Mouse (Mus musculus) heart, embryonic 10.5 days (tissue): Measurements from ENCODE around the gene Atxn1l. TPM values are rescaled to one million over a fixed set of nuclear protein-coding genes. Genes with fewer than 3 reads are reported as not detected.

Experiments used
- DNase-seq: peaks from one replicate; pipeline ENCODE4 v3.0.0-alpha.2; 2017; ENCODE audit warnings: low spot score
- H3K27ac ChIP-seq: fragments of 300-500 bp; sonication (generic); 2 replicates; pipeline ENCODE4 v1.5.1; 2016; ENCODE audit warnings: mild to moderate bottlenecking
- H3K27me3 ChIP-seq: fragments of 300-500 bp; sonication (generic); 2 replicates; pipeline ENCODE4 v1.6.1; 2016; ENCODE audit warnings: mild to moderate bottlenecking; ENCODE audit not compliant: poor library complexity, insufficient read depth, severe bottlenecking
- H3K36me3 ChIP-seq: fragments of 300-500 bp; sonication (generic); 2 replicates; pipeline ENCODE4 v1.6.1; 2016; ENCODE audit warnings: mild to moderate bottlenecking, moderate library complexity
- H3K4me1 ChIP-seq: fragments of 300-500 bp; sonication (generic); 2 replicates; pipeline ENCODE4 v1.6.1; 2016; ENCODE audit warnings: mild to moderate bottlenecking
- H3K4me3 ChIP-seq: fragments of 300-500 bp; sonication (generic); 2 replicates; pipeline ENCODE4 v1.5.1; 2016; ENCODE audit warnings: mild to moderate bottlenecking, moderate library complexity
- H3K9me3 ChIP-seq: fragments of 300-500 bp; sonication (generic); 2 replicates; pipeline ENCODE4 v1.6.1; 2016; ENCODE audit warnings: mild to moderate bottlenecking, moderate library complexity
- WGBS: fragments of 180-500 bp; shearing (Covaris S2); methylation state at CpG from one replicate; pipeline ENCODE4 v1.1.7; 2016; 5-methylcytosine and 5-hydroxymethylcytosine counted together
- polyA plus RNA-seq: library from polyadenylated mRNA; unstranded; fragments of >200 nt; fragmentation: Nextera tagmentation; extraction: Ambion mirVana; gene quantifications from 2 replicates; pipeline ENCODE4 v1.2.1, GENCODE M21; 2016

Atxn1l gene
- polyA plus RNA-seq, 1 experiment from 2014 or later = 6.1 TPM

- no peaks in the 10 kb centered on the region for H3K9me3 ChIP-seq
- H3K4me3 ChIP-seq = no peak overlapping the region
- H3K27ac ChIP-seq = no peak overlapping the region
- H3K36me3 ChIP-seq = peaks cover 54% of the 10 kb centered on the region
- 94% methylated on average over 4 of the region's 4 CpGs for WGBS
- H3K4me1 ChIP-seq = peaks cover 22% of the 10 kb centered on the region
- no peaks in the 10 kb centered on the region; the same call in 1 of the 2 replicates for H3K27me3 ChIP-seq
- DNase-seq = peak; percentile 14
These were observed 29.6 kb downstream of the Atxn1l start for GRCm38 (mm10) chr8:109707921-109708320.

GRCm38 (mm10) chr8:109706874-109707237 is 30.7 kb downstream of the Atxn1l start:
- WGBS = 32% methylated on average over 2 of the region's 2 CpGs
- peaks cover 4% of the 10 kb centered on the region; the same call in 1 of the 2 replicates for H3K27me3 ChIP-seq
- peak overlapping the region; percentile 97 for H3K4me3 ChIP-seq
- H3K9me3 ChIP-seq = no peaks in the 10 kb centered on the region
- peaks cover 43% of the 10 kb centered on the region for H3K36me3 ChIP-seq
- peak; percentile 87 for DNase-seq
- peaks cover 22% of the 10 kb centered on the region for H3K4me1 ChIP-seq
- H3K27ac ChIP-seq = no peak overlapping the region

- peak; percentile 87 for DNase-seq
- 2% methylated on average over 30 of the region's 30 CpGs for WGBS
These were observed 31.3 kb downstream of the Atxn1l start for GRCm38 (mm10) chr8:109706076-109706873.

GRCm38 (mm10) chr8:109705320-109706075 is 32.0 kb downstream of the Atxn1l start, which contains the start of gene Zfp821:
Zfp821 (plus strand) TSS chr8:109705546.
- Histone ChIP-seq H3K27ac (peak within 1 kb of the TSS; percentile 100), H3K4me3 (peak within 1 kb of the TSS; percentile 97), H3K9me3 (no peaks in the 10 kb centered on the region), H3K27me3 (peaks cover 4% of the 10 kb centered on the region; the same call in 1 of the 2 replicates), H3K36me3 (peaks cover 30% of the 10 kb centered on the region), H3K4me1 (peaks cover 22% of the 10 kb centered on the region)
- peak; percentile 93 for DNase-seq
- WGBS = under 1% methylated on average over 85 of the region's 100 CpGs

More at GRCm38 (mm10) chr8:109706076-109706873, 31.3 kb downstream of the Atxn1l start:
- peak overlapping the region; percentile 100 for H3K27ac ChIP-seq
- no peaks in the 10 kb centered on the region for H3K9me3 ChIP-seq
- H3K36me3 ChIP-seq = peaks cover 37% of the 10 kb centered on the region
- H3K4me1 ChIP-seq = peaks cover 22% of the 10 kb centered on the region
- H3K4me3 ChIP-seq = peak overlapping the region; percentile 97
- H3K27me3 ChIP-seq = peaks cover 4% of the 10 kb centered on the region; the same call in 1 of the 2 replicates

- peaks cover 22% of the 10 kb centered on the region for H3K36me3 ChIP-seq
- DNase-seq = peak; percentile 45
- 8% methylated on average over 24 of the region's 24 CpGs for WGBS
- H3K9me3 ChIP-seq = no peaks in the 10 kb centered on the region
- peak overlapping the region; percentile 97 for H3K4me3 ChIP-seq
- peaks cover 4% of the 10 kb centered on the region; the same call in 1 of the 2 replicates for H3K27me3 ChIP-seq
- peak overlapping the region; percentile 100 for H3K27ac ChIP-seq
- peaks cover 22% of the 10 kb centered on the region for H3K4me1 ChIP-seq
These were observed 32.8 kb downstream of the Atxn1l start for GRCm38 (mm10) chr8:109704565-109705319.

GRCm38 (mm10) chr8:109698477-109698876 is 39.1 kb downstream of the Atxn1l start:
- no peak overlapping the region for H3K4me3 ChIP-seq
- no peaks in the 10 kb centered on the region for H3K36me3 ChIP-seq
- no peak overlapping the region for H3K27ac ChIP-seq
- no peaks in the 10 kb centered on the region for H3K9me3 ChIP-seq
- DNase-seq = no peak
- WGBS = 57% methylated on average over 3 of the region's 3 CpGs
- peaks cover 4% of the 10 kb centered on the region; the same call in 1 of the 2 replicates for H3K4me1 ChIP-seq
- H3K27me3 ChIP-seq = peaks cover 4% of the 10 kb centered on the region; the same call in 1 of the 2 replicates

- Histone ChIP-seq H3K27me3 (peaks cover 3% of the 10 kb centered on the region; the same call in 1 of the 2 replicates), H3K4me3 (no peak overlapping the region), H3K9me3 (no peaks in the 10 kb centered on the region), H3K36me3 (no peaks in the 10 kb centered on the region), H3K4me1 (peaks cover 4% of the 10 kb centered on the region; the same call in 1 of the 2 replicates), H3K27ac (no peak overlapping the region)
- DNase-seq = no peak
- 64% methylated on average over 1 of the region's 1 CpGs for WGBS
These were observed 39.8 kb downstream of the Atxn1l start for GRCm38 (mm10) chr8:109697754-109698153.

- no peak for DNase-seq
These were observed 43.4 kb downstream of the Atxn1l start for GRCm38 (mm10) chr8:109694154-109694553.

GRCm38 (mm10) chr8:109693146-109693900 is 44.2 kb downstream of the Atxn1l start, which contains the start of gene Ist1:
Ist1 (minus strand) TSS chr8:109693260.
- H3K27ac ChIP-seq = peak within 1 kb of the TSS; percentile 96
- peak; percentile 99 for DNase-seq
- no peaks in the 10 kb centered on the region for H3K9me3 ChIP-seq
- H3K36me3 ChIP-seq = peaks cover 9% of the 10 kb centered on the region; the same call in 1 of the 2 replicates
- H3K4me1 ChIP-seq = peaks cover 15% of the 10 kb centered on the region
- peak within 1 kb of the TSS; percentile 99 for H3K4me3 ChIP-seq
- under 1% methylated on average over 57 of the region's 57 CpGs for WGBS
- H3K27me3 ChIP-seq = no peaks in the 10 kb centered on the region

More at GRCm38 (mm10) chr8:109694154-109694553, 43.4 kb downstream of the Atxn1l start:
- Histone ChIP-seq H3K27ac (no peak overlapping the region), H3K4me1 (peaks cover 15% of the 10 kb centered on the region), H3K36me3 (peaks cover 6% of the 10 kb centered on the region; the same call in 1 of the 2 replicates), H3K9me3 (no peaks in the 10 kb centered on the region), H3K4me3 (peak overlapping the region; percentile 99; the same call in 1 of the 2 replicates), H3K27me3 (no peaks in the 10 kb centered on the region)
- WGBS = 59% methylated on average over 6 of the region's 6 CpGs

GRCm38 (mm10) chr8:109692443-109693145 is 44.9 kb downstream of the Atxn1l start:
- H3K36me3 ChIP-seq = peaks cover 10% of the 10 kb centered on the region; the same call in 1 of the 2 replicates
- peak overlapping the region; percentile 99 for H3K4me3 ChIP-seq
- peaks cover 15% of the 10 kb centered on the region for H3K4me1 ChIP-seq
- WGBS = 1% methylated on average over 38 of the region's 38 CpGs
- H3K9me3 ChIP-seq = no peaks in the 10 kb centered on the region
- peak overlapping the region; percentile 96 for H3K27ac ChIP-seq
- no peaks in the 10 kb centered on the region for H3K27me3 ChIP-seq
- DNase-seq = peak; percentile 84

GRCm38 (mm10) chr8:109691769-109692168 is 45.8 kb downstream of the Atxn1l start:
- Histone ChIP-seq H3K36me3 (peaks cover 10% of the 10 kb centered on the region; the same call in 1 of the 2 replicates), H3K27me3 (no peaks in the 10 kb centered on the region), H3K4me3 (peak overlapping the region; percentile 99), H3K9me3 (no peaks in the 10 kb centered on the region), H3K4me1 (peaks cover 15% of the 10 kb centered on the region), H3K27ac (peak overlapping the region; percentile 96; the same call in 1 of the 2 replicates)
- WGBS = 58% methylated on average over 5 of the region's 5 CpGs
- peak; percentile 72 for DNase-seq
